Comparison of ENCODE assay signal across 8 mouse cellular contexts in the genomic region with DNA sequence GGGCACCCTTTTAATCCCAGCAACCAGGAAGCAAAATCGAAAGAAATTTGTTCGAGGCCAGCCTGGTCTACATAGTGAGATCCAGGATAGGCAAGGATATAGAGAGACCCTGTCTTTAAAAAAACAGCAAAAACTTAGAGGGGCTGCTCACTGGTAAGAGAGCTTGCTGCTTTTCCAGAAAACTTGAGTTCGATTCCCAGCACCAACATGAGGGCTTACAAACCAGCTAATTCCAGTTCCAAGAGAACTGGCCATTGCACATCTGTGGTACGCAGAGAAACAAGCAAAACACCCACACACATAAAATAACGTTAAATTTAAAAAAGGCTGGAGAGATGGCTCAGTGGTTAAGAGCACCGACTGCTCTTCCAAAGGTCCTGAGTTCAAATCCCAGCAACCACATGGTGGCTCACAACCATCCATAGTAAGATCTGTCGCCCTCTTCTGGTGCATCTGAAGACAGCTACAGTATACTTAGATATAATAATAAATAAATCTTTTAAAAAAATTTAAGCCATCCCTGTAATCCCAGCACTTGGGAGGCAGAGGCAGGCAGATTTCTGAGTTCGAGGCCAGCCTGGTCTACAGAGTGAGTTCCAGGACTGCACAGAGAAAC. TPM values are rescaled to one million over a fixed set of nuclear protein-coding genes. Genes with fewer than 3 reads are reported as not detected.
DNase-seq lines count a peak whose midpoint lies in the region; ATAC-seq and TF ChIP-seq lines count a peak whose summit lies in the region.
"Not testable (repeated sequence)": the region's sequence is repeated elsewhere in the genome, so short reads cannot be mapped to it uniquely, and the experiment has no call there.
"Had no signal": no experiment of that assay in that cellular context is flagged by ENCODE, and none has a peak within 500 bp of the region (broad histone marks: within the 10 kb centered on the region; RNA-seq: fewer than 3 reads in every experiment).

No protein-coding gene starts in this region.

- H3K9ac ChIP-seq in ES-E14 (ENCODE audit: insufficient read depth, low read depth, low read length, poor library complexity, severe bottlenecking) = peak overlapping the region; percentile 89; the same call in 1 of the 2 replicates
- H3K9ac ChIP-seq in embryonic facial prominence, embryonic 11.5 days (replicated peaks; ENCODE audit: low read length) = peak overlapping the region; percentile 92
- H3K9ac ChIP-seq in heart, adult 2 months (ENCODE audit: low read depth, low read length) = not testable (repeated sequence)
- H3K9ac ChIP-seq in hindbrain, postnatal 0 days (replicated peaks; ENCODE audit: low read length) = peak overlapping the region; percentile 71; the same call in 1 of the 2 replicates
- H3K9ac ChIP-seq in limb, embryonic 13.5 days = peak overlapping the region; percentile 84
- peak overlapping the region; percentile 66 for H3K9ac ChIP-seq in neural tube, embryonic 12.5 days

- H3K27ac ChIP-seq in ES-E14 (ENCODE audit: insufficient read depth, low read depth, low read length, poor library complexity, severe bottlenecking) = peak overlapping the region; percentile 89; the same call in 1 of the 2 replicates
- H3K27ac ChIP-seq in embryonic facial prominence, embryonic 11.5 days (replicated peaks; ENCODE audit: low read depth, low read length); neural tube, embryonic 12.5 days: not testable (repeated sequence)
- H3K27ac ChIP-seq in heart, adult 2 months = peak overlapping the region; percentile 88
- peak overlapping the region; percentile 95; the same call in 1 of the 2 replicates for H3K27ac ChIP-seq in hindbrain, postnatal 0 days
- H3K27ac ChIP-seq in limb, embryonic 13.5 days = peak overlapping the region; percentile 93

- DNase-seq in ES-E14 (ENCODE audit: low read depth, low spot score); embryonic facial prominence, embryonic 11.5 days (ENCODE audit: low spot score); heart, adult 2 months; hindbrain, postnatal 0 days (ENCODE audit: low spot score): not testable (repeated sequence)
- DNase-seq in lung, postnatal 36 days = peak; percentile 53

- not testable (repeated sequence) for H3K36me3 ChIP-seq in ES-E14 (ENCODE audit: control insufficient read depth, insufficient read depth, low read length, poor library complexity, severe bottlenecking); embryonic facial prominence, embryonic 11.5 days (replicated peaks; ENCODE audit: control insufficient read depth, insufficient read depth, low read depth, low read length); hindbrain, postnatal 0 days (ENCODE audit: insufficient read depth, low read length); limb, embryonic 13.5 days; neural tube, embryonic 12.5 days
- H3K36me3 ChIP-seq in heart, adult 2 months (ENCODE audit: control insufficient read depth, insufficient read depth, low read length) = peaks cover 14% of the 10 kb centered on the region

- H3K9me3 ChIP-seq in ES-E14 (ENCODE audit: control insufficient read depth, insufficient read depth, low read depth, low read length); embryonic facial prominence, embryonic 11.5 days (replicated peaks; ENCODE audit: control insufficient read depth, low read length); hindbrain, postnatal 0 days (ENCODE audit: low read length); limb, embryonic 13.5 days; neural tube, embryonic 12.5 days: not testable (repeated sequence)

- H3K79me2 ChIP-seq in heart, adult 2 months (replicated peaks; ENCODE audit: control insufficient read depth, insufficient read depth, low read length) = not testable (repeated sequence)

- TF ChIP-seq CTCF in heart, adult 2 months (IDR thresholded peaks at IDR 0.05) = peak; percentile 46
- TF ChIP-seq CTCF in hindbrain, postnatal 0 days (IDR thresholded peaks at IDR 0.05; ENCODE audit: low read depth) = 0 out of 2 replicates have a peak, but pooled peaks have one; percentile 20

- not testable (repeated sequence) for H3K27me3 ChIP-seq in embryonic facial prominence, embryonic 11.5 days (ENCODE audit: control insufficient read depth, insufficient read depth, low read length); heart, adult 2 months (ENCODE audit: control insufficient read depth, insufficient read depth, low read length); hindbrain, postnatal 0 days (ENCODE audit: insufficient read depth, low read length); limb, embryonic 13.5 days; neural tube, embryonic 12.5 days (replicated peaks)

- 79% methylated on average over 8 of the region's 8 CpGs for WGBS in embryonic facial prominence, embryonic 11.5 days
- WGBS in heart, adult 2 months = 73% methylated on average over 8 of the region's 8 CpGs
- 79% methylated on average over 8 of the region's 8 CpGs for WGBS in hindbrain, postnatal 0 days
- WGBS in limb, embryonic 13.5 days = 78% methylated on average over 8 of the region's 8 CpGs
- 79% methylated on average over 8 of the region's 8 CpGs for WGBS in neural tube, embryonic 12.5 days

- peak overlapping the region; percentile 49 for H3K4me2 ChIP-seq in embryonic facial prominence, embryonic 11.5 days (ENCODE audit: low read depth, low read length)
- H3K4me2 ChIP-seq in hindbrain, postnatal 0 days (ENCODE audit: low read depth, low read length) = peak overlapping the region; percentile 92
- H3K4me2 ChIP-seq in limb, embryonic 13.5 days (replicated peaks) = peak overlapping the region; percentile 60
- peak overlapping the region; percentile 79 for H3K4me2 ChIP-seq in neural tube, embryonic 12.5 days (replicated peaks)

- H3K4me3 ChIP-seq in ES-E14 (ENCODE audit: insufficient read depth in 1 of 2, low read depth in 1 of 2, low read length in 2 of 2, poor library complexity in 1 of 2, severe bottlenecking in 1 of 2) = peak overlapping the region; percentile 77 to 94
- peak overlapping the region; percentile 76 for H3K4me3 ChIP-seq in embryonic facial prominence, embryonic 11.5 days (ENCODE audit: low read depth, low read length)
- H3K4me3 ChIP-seq in heart, adult 2 months = peak overlapping the region; percentile 86
- H3K4me3 ChIP-seq in hindbrain, postnatal 0 days (ENCODE audit: low read length) = peak overlapping the region; percentile 83
- peak overlapping the region; percentile 89 for H3K4me3 ChIP-seq in limb, embryonic 13.5 days
- H3K4me3 ChIP-seq in neural tube, embryonic 12.5 days = peak overlapping the region; percentile 82

- H3K4me1 ChIP-seq in ES-E14 (ENCODE audit: control insufficient read depth in 2 of 2, insufficient read depth in 2 of 2, low read length in 2 of 2, poor library complexity in 1 of 2); embryonic facial prominence, embryonic 11.5 days (ENCODE audit: control insufficient read depth, insufficient read depth, low read length); heart, adult 2 months (ENCODE audit: control insufficient read depth, insufficient read depth, low read length): not testable (repeated sequence)
- H3K4me1 ChIP-seq in hindbrain, postnatal 0 days (ENCODE audit: insufficient read depth, low read length) = peaks cover 12% of the 10 kb centered on the region; the same call in 1 of the 2 replicates
- H3K4me1 ChIP-seq in limb, embryonic 13.5 days = peaks cover 21% of the 10 kb centered on the region
- H3K4me1 ChIP-seq in neural tube, embryonic 12.5 days = peaks cover 19% of the 10 kb centered on the region

- not testable (repeated sequence) for TF ChIP-seq EP300 in heart, adult 2 months (IDR thresholded peaks at IDR 0.05; ENCODE audit: insufficient read depth, low read depth, low read length)

- TF ChIP-seq POLR2A in heart, adult 2 months (IDR thresholded peaks at IDR 0.05; ENCODE audit: insufficient read depth, low read depth, low read length) = not testable (repeated sequence)

- in situ Hi-C loops in ES-E14 (cut with MboI; ENCODE audit: low sequenced_read_pairs in 2 of 2, unreplicated experiment in 2 of 2) = not testable (repeated sequence)

- intact Hi-C loops in heart, adult 2 months (cut with DNase I) = not testable (repeated sequence)

- not testable (repeated sequence) for ATAC-seq in embryonic facial prominence, embryonic 11.5 days (replicated peaks; ENCODE audit: insufficient number of reproducible peaks, low FRiP score, low TSS enrichment, low read depth); hindbrain, postnatal 0 days; limb, embryonic 13.5 days (ENCODE audit: low FRiP score, low read depth); neural tube, embryonic 12.5 days (ENCODE audit: low FRiP score, low read depth)

RNA-seq across cellular contexts. Expression of a gene that starts 1.0 kb away (rescaled TPM):
- total RNA-seq in ES-E14 (2012; rRNA removed) = 91.7 and 99.1 TPM in 2 replicates
- polyA plus RNA-seq in embryonic facial prominence, embryonic 11.5 days (2014; fragmentation: Nextera tagmentation; extraction: Ambion mirVana) = 110 and 111 TPM in 2 replicates
- total RNA-seq in heart, adult 2 months (2021) = 10 to 100 TPM; 19.5 to 25.4 TPM
- polyA plus RNA-seq in heart, adult 2 months (2012; rRNA removed) = 16.2 and 17.2 TPM in 2 replicates
- 40.1 and 45.6 TPM in 2 replicates for total RNA-seq in hindbrain, postnatal 0 days (2014; rRNA removed)
- polyA plus RNA-seq in hindbrain, postnatal 0 days (2015; fragmentation: Nextera tagmentation; extraction: Ambion mirVana) = 37.5 TPM in 2 replicates
- 83.5 and 89.7 TPM in 2 replicates for polyA plus RNA-seq in limb, embryonic 13.5 days (2015; fragmentation: Nextera tagmentation; extraction: Ambion mirVana)
- 96.3 and 97.1 TPM in 2 replicates for polyA plus RNA-seq in neural tube, embryonic 12.5 days (2016; fragmentation: Nextera tagmentation; extraction: Ambion mirVana)

RNA-seq across cellular contexts. Expression of a gene that starts 1.0 kb away (rescaled TPM):
- total RNA-seq in ES-E14 (2012; rRNA removed) = 40.0 and 49.8 TPM in 2 replicates
- 18.4 and 25.8 TPM in 2 replicates for polyA plus RNA-seq in embryonic facial prominence, embryonic 11.5 days (2014; fragmentation: Nextera tagmentation; extraction: Ambion mirVana)
- total RNA-seq in heart, adult 2 months (2021) = 10 to 100 TPM in 1 of 2 experiments, 1 to 10 TPM in 1; 8.0 to 16.9 TPM
- polyA plus RNA-seq in heart, adult 2 months (2012; rRNA removed) = 9.3 and 18.4 TPM in 2 replicates
- 6.9 and 9.8 TPM in 2 replicates for total RNA-seq in hindbrain, postnatal 0 days (2014; rRNA removed)
- 11.9 and 19.8 TPM in 2 replicates for polyA plus RNA-seq in hindbrain, postnatal 0 days (2015; fragmentation: Nextera tagmentation; extraction: Ambion mirVana)
- 48.8 and 51.8 TPM in 2 replicates for polyA plus RNA-seq in limb, embryonic 13.5 days (2015; fragmentation: Nextera tagmentation; extraction: Ambion mirVana)
- polyA plus RNA-seq in neural tube, embryonic 12.5 days (2016; fragmentation: Nextera tagmentation; extraction: Ambion mirVana) = 28.1 and 34.7 TPM in 2 replicates

RNA-seq across cellular contexts. Expression of a gene that starts 18.7 kb away (rescaled TPM):
- 122 and 134 TPM in 2 replicates for total RNA-seq in ES-E14 (2012; rRNA removed)
- polyA plus RNA-seq in embryonic facial prominence, embryonic 11.5 days (2014; fragmentation: Nextera tagmentation; extraction: Ambion mirVana) = 92.9 and 109 TPM in 2 replicates
- total RNA-seq in heart, adult 2 months (2021) = 10 to 100 TPM; 39.4 to 46.3 TPM
- polyA plus RNA-seq in heart, adult 2 months (2012; rRNA removed) = 39.2 and 63.1 TPM in 2 replicates
- 85.3 and 85.6 TPM in 2 replicates for total RNA-seq in hindbrain, postnatal 0 days (2014; rRNA removed)
- polyA plus RNA-seq in hindbrain, postnatal 0 days (2015; fragmentation: Nextera tagmentation; extraction: Ambion mirVana) = 39.7 and 40.9 TPM in 2 replicates
- polyA plus RNA-seq in limb, embryonic 13.5 days (2015; fragmentation: Nextera tagmentation; extraction: Ambion mirVana) = 81.7 and 87.7 TPM in 2 replicates
- 102 and 106 TPM in 2 replicates for polyA plus RNA-seq in neural tube, embryonic 12.5 days (2016; fragmentation: Nextera tagmentation; extraction: Ambion mirVana)

RNA-seq across cellular contexts. Expression of a gene that starts 26.7 kb away (rescaled TPM):
- total RNA-seq in ES-E14 (2012; rRNA removed) = 49.9 and 53.0 TPM in 2 replicates
- 44.9 and 45.8 TPM in 2 replicates for polyA plus RNA-seq in embryonic facial prominence, embryonic 11.5 days (2014; fragmentation: Nextera tagmentation; extraction: Ambion mirVana)
- 10 to 100 TPM; 23.1 to 28.5 TPM for total RNA-seq in heart, adult 2 months (2021)
- 26.3 and 27.3 TPM in 2 replicates for polyA plus RNA-seq in heart, adult 2 months (2012; rRNA removed)
- total RNA-seq in hindbrain, postnatal 0 days (2014; rRNA removed) = 21.2 and 32.0 TPM in 2 replicates
- polyA plus RNA-seq in hindbrain, postnatal 0 days (2015; fragmentation: Nextera tagmentation; extraction: Ambion mirVana) = 48.4 and 51.1 TPM in 2 replicates
- 64.4 and 66.2 TPM in 2 replicates for polyA plus RNA-seq in limb, embryonic 13.5 days (2015; fragmentation: Nextera tagmentation; extraction: Ambion mirVana)
- 42.3 and 44.1 TPM in 2 replicates for polyA plus RNA-seq in neural tube, embryonic 12.5 days (2016; fragmentation: Nextera tagmentation; extraction: Ambion mirVana)

RNA-seq across cellular contexts. Expression of a gene that starts 26.7 kb away (rescaled TPM):
- 0.13 and 0.16 TPM in 2 replicates for total RNA-seq in ES-E14 (2012; rRNA removed)
- polyA plus RNA-seq in embryonic facial prominence, embryonic 11.5 days (2014; fragmentation: Nextera tagmentation; extraction: Ambion mirVana) = not detected in 2 replicates
- not detected for total RNA-seq in heart, adult 2 months (2021)
- polyA plus RNA-seq in heart, adult 2 months (2012; rRNA removed) = 0.16 TPM in 1 of 2 replicates, not detected in the other
- total RNA-seq in hindbrain, postnatal 0 days (2014; rRNA removed) = 0.72 and 0.89 TPM in 2 replicates
- polyA plus RNA-seq in hindbrain, postnatal 0 days (2015; fragmentation: Nextera tagmentation; extraction: Ambion mirVana) = 0.71 and 0.83 TPM in 2 replicates
- polyA plus RNA-seq in limb, embryonic 13.5 days (2015; fragmentation: Nextera tagmentation; extraction: Ambion mirVana) = not detected in 2 replicates
- polyA plus RNA-seq in neural tube, embryonic 12.5 days (2016; fragmentation: Nextera tagmentation; extraction: Ambion mirVana) = 0.14 and 0.26 TPM in 2 replicates
- total RNA-seq: gastrocnemius, adult 8-10 months had no signal
